Mouse (Mus musculus): ENCODE measurements at regions not wholly inside any gene's neighbourhood (a gene's known extent, or its start where the extent isn't known, plus 50 kb on each side); places are given as distances from the start of the nearest gene placed in this dataset.

GRCm38 (mm10) chr17:45929591-45929990 is 102.6 kb downstream of the Vegfa start:
- no peak for DNase-seq (ENCODE audit: inconsistent age in 2 of 2, low spot score in 1 of 2)

- DNase-seq (ENCODE audit: inconsistent age in 2 of 2, low spot score in 1 of 2) = no peak
Measured at GRCm38 (mm10) chr17:45928903-45929477, 103.2 kb downstream of the Vegfa start.

GRCm38 (mm10) chr17:45928013-45928412 is 104.2 kb downstream of the Vegfa start:
- DNase-seq (ENCODE audit: inconsistent age in 2 of 2, low spot score in 1 of 2) = no peak

GRCm38 (mm10) chr17:45925845-45926244 is 106.3 kb downstream of the Vegfa start:
- peak; percentile 53 to 68 for DNase-seq (ENCODE audit: inconsistent age in 2 of 2, low spot score in 1 of 2)

- no peak for DNase-seq (ENCODE audit: inconsistent age in 2 of 2, low spot score in 1 of 2)
Measured at GRCm38 (mm10) chr17:45924595-45924994, 107.6 kb downstream of the Vegfa start.

GRCm38 (mm10) chr17:45923217-45923730 is 108.9 kb downstream of the Vegfa start:
- no peak for DNase-seq (ENCODE audit: inconsistent age in 2 of 2, low spot score in 1 of 2)

GRCm38 (mm10) chr17:45917647-45918046 is 114.5 kb downstream of the Vegfa start:
- no peak for DNase-seq (ENCODE audit: inconsistent age in 2 of 2, low spot score in 1 of 2)

GRCm38 (mm10) chr17:45916937-45917336 is 115.2 kb downstream of the Vegfa start:
- DNase-seq (ENCODE audit: inconsistent age in 2 of 2, low spot score in 1 of 2) = no peak

GRCm38 (mm10) chr17:45914706-45915240 is 117.4 kb downstream of the Vegfa start:
- DNase-seq (ENCODE audit: inconsistent age in 2 of 2, low spot score in 1 of 2) = no peak

GRCm38 (mm10) chr17:45914237-45914636 is 117.9 kb downstream of the Vegfa start:
- DNase-seq (ENCODE audit: inconsistent age in 2 of 2, low spot score in 1 of 2) = no peak

- no peak for DNase-seq (ENCODE audit: inconsistent age in 2 of 2, low spot score in 1 of 2)
Measured at GRCm38 (mm10) chr17:45913671-45914070, 118.5 kb downstream of the Vegfa start.

GRCm38 (mm10) chr17:45912165-45912564 is 120.0 kb downstream of the Vegfa start:
- DNase-seq (ENCODE audit: inconsistent age in 2 of 2, low spot score in 1 of 2) = no peak

- DNase-seq (ENCODE audit: inconsistent age in 2 of 2, low spot score in 1 of 2) = no peak
Measured at GRCm38 (mm10) chr17:45911201-45911731, 120.9 kb downstream of the Vegfa start.

GRCm38 (mm10) chr17:45910245-45910644 is 121.9 kb downstream of the Vegfa start:
- DNase-seq (ENCODE audit: inconsistent age in 2 of 2, low spot score in 1 of 2) = no peak

- no peak for DNase-seq (ENCODE audit: inconsistent age in 2 of 2, low spot score in 1 of 2)
Measured at GRCm38 (mm10) chr17:45907587-45907986, 124.6 kb downstream of the Vegfa start.

GRCm38 (mm10) chr17:45905596-45905995 is 126.6 kb downstream of the Vegfa start:
- DNase-seq (ENCODE audit: inconsistent age in 2 of 2, low spot score in 1 of 2) = peak; percentile 82 to 89

- no peak for DNase-seq (ENCODE audit: inconsistent age in 2 of 2, low spot score in 1 of 2)
Measured at GRCm38 (mm10) chr17:45904251-45904650, 127.9 kb downstream of the Vegfa start.

- DNase-seq (ENCODE audit: inconsistent age in 2 of 2, low spot score in 1 of 2) = no peak
Measured at GRCm38 (mm10) chr17:45903294-45903693, 128.9 kb downstream of the Vegfa start.

GRCm38 (mm10) chr17:45902668-45903067 is 129.5 kb downstream of the Vegfa start:
- DNase-seq (ENCODE audit: inconsistent age in 2 of 2, low spot score in 1 of 2) = no peak

- no peak for DNase-seq (ENCODE audit: inconsistent age in 2 of 2, low spot score in 1 of 2)
Measured at GRCm38 (mm10) chr17:45896922-45897302, 135.3 kb downstream of the Vegfa start.

GRCm38 (mm10) chr17:45896142-45896921 is 135.8 kb downstream of the Vegfa start:
- no peak for DNase-seq (ENCODE audit: inconsistent age in 2 of 2, low spot score in 1 of 2)

GRCm38 (mm10) chr17:45894166-45894565 is 138.0 kb downstream of the Vegfa start:
- DNase-seq (ENCODE audit: inconsistent age in 2 of 2, low spot score in 1 of 2) = no peak

All from adrenal gland, adult (tissue).